12 mouse cellular contexts compared by ENCODE assay signal in the genomic region with DNA sequence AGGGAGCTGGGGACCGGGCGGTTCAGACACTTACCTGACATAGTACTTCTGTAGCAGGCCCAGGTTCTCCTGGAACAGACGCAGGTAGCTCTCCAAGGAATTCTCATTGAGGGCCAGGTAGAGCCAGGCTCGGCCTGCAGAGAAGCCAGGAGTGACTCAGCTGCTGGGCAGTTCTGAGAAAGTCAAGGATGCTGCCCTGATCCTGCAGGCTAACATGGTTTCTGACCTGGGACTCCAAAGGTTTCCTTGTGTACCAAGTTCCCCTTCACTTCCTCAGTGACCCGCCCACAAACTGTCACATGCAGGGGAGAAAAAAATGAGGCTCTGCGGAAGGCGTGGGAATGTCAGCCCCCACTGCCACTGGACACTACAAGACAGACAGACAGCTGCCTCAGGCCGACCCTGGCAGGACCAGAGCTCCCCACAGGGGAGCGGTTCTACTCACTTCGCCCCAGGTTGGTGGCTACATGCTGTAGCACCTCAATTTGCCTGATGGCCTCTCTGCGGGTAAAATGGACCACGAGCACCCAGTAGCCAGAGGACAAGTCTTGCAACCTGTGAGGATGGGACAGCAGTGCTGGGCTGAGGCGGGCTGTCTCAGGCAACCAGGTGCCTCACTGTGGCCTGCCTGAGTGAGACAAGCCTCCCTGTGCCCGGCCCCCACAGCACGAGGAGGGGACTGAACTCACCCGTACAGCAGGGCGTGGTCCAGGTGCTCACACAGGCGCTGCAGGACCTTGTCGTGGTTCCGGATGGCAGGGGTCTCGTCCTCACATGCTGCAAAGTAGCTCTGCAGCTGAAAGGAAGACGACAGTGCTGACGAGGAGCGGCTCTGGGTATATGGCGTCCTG. TPM values are rescaled to one million over a fixed set of nuclear protein-coding genes. Genes with fewer than 3 reads are reported as not detected.
A peak's percentile ranks its signal among the peaks of the same experiment; 100 is the strongest.
DNase-seq lines count a peak whose midpoint lies in the region; ATAC-seq and TF ChIP-seq lines count a peak whose summit lies in the region.
"Had no signal": no experiment of that assay in that cellular context is flagged by ENCODE, and none has a peak within 500 bp of the region (broad histone marks: within the 10 kb centered on the region; RNA-seq: fewer than 3 reads in every experiment).

No protein-coding gene starts in this region.

- 79% methylated on average over 25 of the region's 25 CpGs for WGBS in heart, embryonic 13.5 days
- WGBS in spleen, adult 2 months: 93% methylated on average over 25 of the region's 25 CpGs
- WGBS in intestine, postnatal 0 days: 72% methylated on average over 25 of the region's 25 CpGs

- peaks cover 32% of the 10 kb centered on the region for H3K4me1 ChIP-seq in heart, embryonic 13.5 days
- peaks cover 3% of the 10 kb centered on the region for H3K4me1 ChIP-seq in spleen, adult 2 months (ENCODE audit: control insufficient read depth, insufficient read depth, insufficient read length)
- H3K4me1 ChIP-seq in intestine, postnatal 0 days (replicated peaks; ENCODE audit: control insufficient read depth, insufficient read depth, low read length): no peaks in the 10 kb centered on the region; the same call in 1 of the 2 replicates

- peak overlapping the region; percentile 71 for H3K9ac ChIP-seq in heart, embryonic 13.5 days
- no peak overlapping the region for H3K9ac ChIP-seq in intestine, postnatal 0 days (ENCODE audit: low read depth, low read length)

- peaks cover 65% of the 10 kb centered on the region for H3K36me3 ChIP-seq in heart, embryonic 13.5 days
- peaks cover 5% of the 10 kb centered on the region; the same call in 1 of the 2 replicates for H3K36me3 ChIP-seq in spleen, adult 2 months (ENCODE audit: control insufficient read depth, insufficient read depth, low read length)
- peaks cover 46% of the 10 kb centered on the region for H3K36me3 ChIP-seq in intestine, postnatal 0 days (ENCODE audit: control insufficient read depth, insufficient read depth)

- 0 out of 2 replicates have a peak overlapping the region, but pooled peaks have one; percentile 49 for H3K4me2 ChIP-seq in heart, embryonic 13.5 days
- H3K4me2 ChIP-seq in intestine, postnatal 0 days (replicated peaks; ENCODE audit: low read depth): no peak overlapping the region

- no peaks in the 10 kb centered on the region for H3K9me3 ChIP-seq in heart, embryonic 13.5 days
- no peaks in the 10 kb centered on the region for H3K9me3 ChIP-seq in intestine, postnatal 0 days (ENCODE audit: control insufficient read depth)

- no peak for DNase-seq in heart, postnatal 36 days
- DNase-seq in spleen, adult 2 months (ENCODE audit: low read depth in 1 of 2, low spot score in 2 of 2): no peak
- DNase-seq in spleen, postnatal 14 days (ENCODE audit: low spot score in 2 of 2): no peak
- DNase-seq in c-Kit-positive CD71-positive TER-119-positive erythroid progenitor cells, embryonic 14.5 days (ENCODE audit: low spot score): no peak
- no peak for DNase-seq in cerebellum, postnatal 25 days
- DNase-seq: right cerebral cortex, postnatal 4 days; thymus, postnatal 36 days had no signal

- TF ChIP-seq POLR2A in spleen, adult 2 months (IDR thresholded peaks at IDR 0.05; ENCODE audit: low read depth, low read length): no peak

- no peaks in the 10 kb centered on the region for H3K27me3 ChIP-seq in heart, embryonic 13.5 days (replicated peaks)
- no peaks in the 10 kb centered on the region for H3K27me3 ChIP-seq in spleen, adult 2 months (ENCODE audit: control insufficient read depth, insufficient read depth, low read length)
- H3K27me3 ChIP-seq in intestine, postnatal 0 days (replicated peaks; ENCODE audit: control insufficient read depth, insufficient read depth, low read length): no peaks in the 10 kb centered on the region

- TF ChIP-seq CTCF in spleen, adult 2 months (IDR thresholded peaks at IDR 0.05; ENCODE audit: extremely low read depth, insufficient read depth, insufficient read length, insufficient replicate concordance): no peak
- no peak for TF ChIP-seq CTCF in intestine, postnatal 0 days (IDR thresholded peaks at IDR 0.05; ENCODE audit: low read depth)

- no peak for ATAC-seq in heart, embryonic 13.5 days (ENCODE audit: extremely low read depth, insufficient number of reproducible peaks, low FRiP score, low TSS enrichment)
- ATAC-seq in intestine, postnatal 0 days: 0 out of 2 replicates have a peak, but pooled peaks have one; percentile 42
- no peak for ATAC-seq in megakaryocyte-erythroid progenitor cell, adult 5-6 weeks (replicated peaks; ENCODE audit: low FRiP score, low TSS enrichment, poor library complexity, severe bottlenecking)

- intact Hi-C loops in heart, postnatal 36 days (cut with DNase I): no loop called here

- no peak overlapping the region for H3K4me3 ChIP-seq in heart, embryonic 13.5 days
- H3K4me3 ChIP-seq in spleen, adult 2 months (ENCODE audit: extremely low read depth, insufficient read depth, insufficient read length): no peak overlapping the region
- no peak overlapping the region for H3K4me3 ChIP-seq in intestine, postnatal 0 days (ENCODE audit: low read depth, low read length)

- peak overlapping the region; percentile 96 for H3K27ac ChIP-seq in heart, embryonic 13.5 days (replicated peaks)
- peak overlapping the region; percentile 26; the same call in 1 of the 2 replicates for H3K27ac ChIP-seq in spleen, adult 2 months (ENCODE audit: insufficient read depth, low read length)
- peak overlapping the region; percentile 4; the same call in 1 of the 2 replicates for H3K27ac ChIP-seq in intestine, postnatal 0 days (ENCODE audit: low read depth, low read length)

RNA-seq across cellular contexts. Expression of a gene that starts 18.6 kb away (rescaled TPM):
- polyA plus RNA-seq in heart, embryonic 13.5 days (2015; fragmentation: Nextera tagmentation; extraction: Ambion mirVana): 0.37 and 0.49 TPM in 2 replicates
- total RNA-seq in heart, postnatal 36 days (2021): 100 to 1,000 TPM; 160 to 170 TPM
- polyA plus RNA-seq in spleen, adult 2 months (2012; rRNA removed): 0.34 and 0.43 TPM in 2 replicates
- 23.8 and 25.7 TPM in 2 replicates for polyA plus RNA-seq in intestine, postnatal 0 days (2015; fragmentation: Nextera tagmentation; extraction: Ambion mirVana)
- not detected in 2 replicates for total RNA-seq in megakaryocyte-erythroid progenitor cell, adult 5-6 weeks (2014; fragmentation: Nextera tagmentation)
- 0.65 TPM in 1 of 2 replicates, not detected in the other for total RNA-seq in megakaryocyte-erythroid progenitor cell, adult 5-6 weeks (2017)
- total RNA-seq: hematopoietic stem cell, adult 5-6 weeks had no signal
- polyA plus RNA-seq: neural tube, embryonic 11.5 days had no signal

RNA-seq across cellular contexts. Expression of a gene that starts 22.5 kb away (rescaled TPM):
- polyA plus RNA-seq in heart, embryonic 13.5 days (2015; fragmentation: Nextera tagmentation; extraction: Ambion mirVana): 4.9 and 5.1 TPM in 2 replicates
- 100 to 1,000 TPM; 103 to 112 TPM for total RNA-seq in heart, postnatal 36 days (2021)
- 48.1 and 51.6 TPM in 2 replicates for polyA plus RNA-seq in spleen, adult 2 months (2012; rRNA removed)
- polyA plus RNA-seq in intestine, postnatal 0 days (2015; fragmentation: Nextera tagmentation; extraction: Ambion mirVana): 3.1 and 6.0 TPM in 2 replicates
- 7.7 and 16.9 TPM in 2 replicates for total RNA-seq in megakaryocyte-erythroid progenitor cell, adult 5-6 weeks (2014; fragmentation: Nextera tagmentation)
- total RNA-seq in megakaryocyte-erythroid progenitor cell, adult 5-6 weeks (2017): 4.9 and 22.4 TPM in 2 replicates

RNA-seq across cellular contexts. Expression of a gene that starts 23.8 kb away (rescaled TPM):
- polyA plus RNA-seq in heart, embryonic 13.5 days (2015; fragmentation: Nextera tagmentation; extraction: Ambion mirVana): 0.44 and 0.62 TPM in 2 replicates
- 10 to 100 TPM; 26.1 to 29.2 TPM for total RNA-seq in heart, postnatal 36 days (2021)
- polyA plus RNA-seq in spleen, adult 2 months (2012; rRNA removed): 0.56 and 0.86 TPM in 2 replicates
- 42.0 and 45.7 TPM in 2 replicates for polyA plus RNA-seq in intestine, postnatal 0 days (2015; fragmentation: Nextera tagmentation; extraction: Ambion mirVana)
- total RNA-seq in megakaryocyte-erythroid progenitor cell, adult 5-6 weeks (2014; fragmentation: Nextera tagmentation): 0.37 TPM in 1 of 2 replicates, not detected in the other
- total RNA-seq in megakaryocyte-erythroid progenitor cell, adult 5-6 weeks (2017): 0.52 and 0.57 TPM in 2 replicates

RNA-seq across cellular contexts. Expression of a gene that starts 36.3 kb away (rescaled TPM):
- 55.3 and 55.9 TPM in 2 replicates for polyA plus RNA-seq in heart, embryonic 13.5 days (2015; fragmentation: Nextera tagmentation; extraction: Ambion mirVana)
- total RNA-seq in heart, postnatal 36 days (2021): 100 to 1,000 TPM; 231 to 294 TPM
- 8.4 and 10.1 TPM in 2 replicates for polyA plus RNA-seq in spleen, adult 2 months (2012; rRNA removed)
- 52.8 and 59.2 TPM in 2 replicates for polyA plus RNA-seq in intestine, postnatal 0 days (2015; fragmentation: Nextera tagmentation; extraction: Ambion mirVana)
- total RNA-seq in megakaryocyte-erythroid progenitor cell, adult 5-6 weeks (2014; fragmentation: Nextera tagmentation): not detected in 2 replicates
- total RNA-seq in megakaryocyte-erythroid progenitor cell, adult 5-6 weeks (2017): not detected in 2 replicates

RNA-seq across cellular contexts. Expression of a gene that starts 43.2 kb away (rescaled TPM):
- polyA plus RNA-seq in heart, embryonic 13.5 days (2015; fragmentation: Nextera tagmentation; extraction: Ambion mirVana): 0.43 and 0.96 TPM in 2 replicates
- under 1 TPM in 1 of 2 experiments, not detected in 1; 1.00 TPM for total RNA-seq in heart, postnatal 36 days (2021)
- polyA plus RNA-seq in spleen, adult 2 months (2012; rRNA removed): 4.4 and 9.2 TPM in 2 replicates
- not detected in 2 replicates for polyA plus RNA-seq in intestine, postnatal 0 days (2015; fragmentation: Nextera tagmentation; extraction: Ambion mirVana)
- 19.1 and 23.4 TPM in 2 replicates for total RNA-seq in megakaryocyte-erythroid progenitor cell, adult 5-6 weeks (2014; fragmentation: Nextera tagmentation)
- 17.1 and 26.1 TPM in 2 replicates for total RNA-seq in megakaryocyte-erythroid progenitor cell, adult 5-6 weeks (2017)
- polyA plus RNA-seq: neural tube, embryonic 11.5 days had no signal

Comparison
In these comparisons a context has a peak if more than half of its experiments do, and no peak if none do; other contexts are left out.
1. H3K27ac ChIP-seq: peak in every context shown above with its lines; median percentile 96 in heart, embryonic 13.5 days; 26 in spleen, adult 2 months; 4 in intestine, postnatal 0 days.
2. RNA of a gene that starts 18.6 kb away (polyA plus RNA-seq): 23.8 to 25.7 TPM in intestine, postnatal 0 days; 0.37 to 0.49 TPM in heart, embryonic 13.5 days and 0.34 to 0.43 TPM in spleen, adult 2 months; every median in the first group is over 10 times any median in the second.
3. RNA of a gene that starts 23.8 kb away (polyA plus RNA-seq): 42.0 to 45.7 TPM in intestine, postnatal 0 days; 0.56 to 0.86 TPM in spleen, adult 2 months and 0.44 to 0.62 TPM in heart, embryonic 13.5 days; every median in the first group is over 10 times any median in the second.